Mouse (Mus musculus): ENCODE results near the gene Gm21149.
"Not testable (repeated sequence)": the region's sequence is repeated elsewhere in the genome, so short reads cannot be mapped to it uniquely, and the experiment has no call there.

The Gm21149 gene

GRCm38 (mm10) chr5:15461613-15462012, 14.7 kb downstream of the Gm21149 start:
- not testable (repeated sequence) for DNase-seq (ENCODE audit: low spot score)

GRCm38 (mm10) chr5:15457865-15458571, 18.3 kb downstream of the Gm21149 start:
- DNase-seq (ENCODE audit: low spot score), result not testable (repeated sequence)
